Mouse (Mus musculus) G1E (cell line): ENCODE measurements around the gene Olfr750. TPM values are rescaled to one million over a fixed set of nuclear protein-coding genes. Genes with fewer than 3 reads are reported as not detected.
A peak's percentile ranks its signal among the peaks of the same experiment; 100 is the strongest.

Experiments used
- ATAC-seq: 2 replicates; pipeline ENCODE4 v1.8.0; 2016; ENCODE audit warnings: mild to moderate bottlenecking; ENCODE audit not compliant: insufficient number of reproducible peaks, poor library complexity, low FRiP score, severe bottlenecking; ENCODE audit errors: extremely low read depth
- DNase-seq: peaks from one replicate; pipeline ENCODE4 v3.0.0; 2012; ENCODE audit warnings: low spot score
- H3K27me3 ChIP-seq: 2 replicates; pipeline ENCODE4 v1.6.1; 2012; ENCODE audit warnings: mild to moderate bottlenecking, low read length, inconsistent platforms; ENCODE audit not compliant: insufficient read depth
- H3K36me3 ChIP-seq: replicated peaks from 2 replicates; pipeline ENCODE3; 2012; ENCODE audit warnings: mild to moderate bottlenecking, inconsistent platforms
- H3K4me1 ChIP-seq: 2 replicates; pipeline ENCODE4 v1.6.1; 2012; ENCODE audit warnings: low read depth, low read length, inconsistent platforms, mixed read lengths; ENCODE audit not compliant: insufficient read depth
- H3K4me3 ChIP-seq: 2 replicates; pipeline ENCODE4 v1.5.1; 2012; ENCODE audit warnings: low read depth, mild to moderate bottlenecking, inconsistent platforms, low read length, moderate library complexity, mixed read lengths
- H3K9me3 ChIP-seq: replicated peaks from 2 replicates; pipeline ENCODE4 v1.6.1; 2012; ENCODE audit warnings: inconsistent platforms
- CTCF ChIP-seq: IDR thresholded peaks from 2 replicates; pipeline ENCODE4 v1.5.1; 2012; ENCODE audit warnings: low read depth, low read length, inconsistent platforms, mixed read lengths
- GATA1 ChIP-seq: IDR thresholded peaks from 2 replicates; pipeline ENCODE4 v1.6.1; 2012; ENCODE audit warnings: borderline replicate concordance, low read length, inconsistent platforms, mixed read lengths
- GATA2 ChIP-seq: IDR thresholded peaks from 2 replicates; pipeline ENCODE4 v1.6.1; 2012; ENCODE audit warnings: low read depth, low read length, inconsistent platforms, borderline replicate concordance
- POLR2AphosphoS5 ChIP-seq: IDR thresholded peaks from 2 replicates; pipeline ENCODE4 v1.6.1; 2012; ENCODE audit warnings: low read depth, low read length, inconsistent platforms; ENCODE audit not compliant: insufficient replicate concordance
- TAL1 ChIP-seq: conservative IDR thresholded peaks from 2 replicates; pipeline ENCODE4 v1.6.1; 2012; ENCODE audit warnings: low read depth, low read length, inconsistent platforms, mixed read lengths
- polyA plus RNA-seq: library from polyadenylated mRNA; stranded (reverse); fragments of >175 nt; gene quantifications from 2 replicates; pipeline ENCODE4 v1.2.3, GENCODE M21; 2012
- total RNA-seq, 2 experiments: library from RNA; stranded (forward) in 1 of 2; stranded (reverse) in 1 of 2; fragments of 200-1000 nt in 1 of 2; fragments of >200 nt in 1 of 2; fragmentation: Nextera tagmentation in 1 of 2; gene quantifications; 2 replicates each; pipeline ENCODE4 v1.2.3; 2014 to 2017

Olfr750 gene
- total and polyA plus RNA-seq, 3 experiments = 0.05 TPM; not detected in 2

GRCm38 (mm10) chr14:51082599-51083581 lies 8.7 kb upstream of the Olfr750 start:
- Histone ChIP-seq H3K27me3 (peaks cover 27% of the 10 kb centered on the region), H3K36me3 (no peaks in the 10 kb centered on the region), H3K9me3 (no peaks in the 10 kb centered on the region), H3K4me1 (peaks cover 45% of the 10 kb centered on the region), H3K4me3 (peak overlapping the region; percentile 69)
- TF ChIP-seq GATA1 (no peak), CTCF (no peak), GATA2 (no peak), TAL1 (no peak), POLR2AphosphoS5 (no peak)
- ATAC-seq (peak; percentile 37; the same call in 1 of the 2 replicates), DNase-seq (no peak)

- Histone ChIP-seq H3K36me3 (no peaks in the 10 kb centered on the region), H3K9me3 (no peaks in the 10 kb centered on the region), H3K4me3 (no peak overlapping the region), H3K4me1 (peaks cover 38% of the 10 kb centered on the region), H3K27me3 (peaks cover 27% of the 10 kb centered on the region)
- no peak for DNase-seq
- no peak for ATAC-seq
- TF ChIP-seq TAL1 (no peak), GATA2 (no peak), GATA1 (no peak), POLR2AphosphoS5 (no peak), CTCF (no peak)
Observed at GRCm38 (mm10) chr14:51081035-51081434, 6.8 kb upstream of the Olfr750 start.

GRCm38 (mm10) chr14:51079180-51079579 lies 4.9 kb upstream of the Olfr750 start:
- H3K27me3 ChIP-seq = peaks cover 40% of the 10 kb centered on the region
- no peak for TF ChIP-seq GATA2
- TF ChIP-seq CTCF = no peak
- H3K4me3 ChIP-seq = no peak overlapping the region

GRCm38 (mm10) chr14:51069617-51070016 lies 4.6 kb downstream of the Olfr750 start:
- TF ChIP-seq CTCF = peak; percentile 40; the same call in 1 of the 2 replicates
- TF ChIP-seq GATA1 = no peak
- H3K27me3 ChIP-seq = peaks cover 20% of the 10 kb centered on the region
- H3K4me1 ChIP-seq = peaks cover 13% of the 10 kb centered on the region
- H3K36me3 ChIP-seq = no peaks in the 10 kb centered on the region
- DNase-seq (no peak), ATAC-seq (no peak)
- H3K9me3 ChIP-seq = no peaks in the 10 kb centered on the region
- H3K4me3 ChIP-seq = no peak overlapping the region

More at GRCm38 (mm10) chr14:51079180-51079579, 4.9 kb upstream of the Olfr750 start:
- H3K36me3 ChIP-seq = no peaks in the 10 kb centered on the region
- H3K4me1 ChIP-seq = peaks cover 22% of the 10 kb centered on the region
- H3K9me3 ChIP-seq = no peaks in the 10 kb centered on the region
- ATAC-seq (no peak), DNase-seq (no peak)

GRCm38 (mm10) chr14:51068956-51069355 lies 5.3 kb downstream of the Olfr750 start:
- TF ChIP-seq CTCF = no peak
- TF ChIP-seq GATA1 = no peak
- ATAC-seq = no peak

GRCm38 (mm10) chr14:51060761-51061160 lies 13.5 kb downstream of the Olfr750 start:
- H3K36me3 ChIP-seq = no peaks in the 10 kb centered on the region
- H3K4me1 ChIP-seq = peaks cover 14% of the 10 kb centered on the region
- no peaks in the 10 kb centered on the region for H3K9me3 ChIP-seq
- DNase-seq (no peak), ATAC-seq (no peak)
- H3K27me3 ChIP-seq = peaks cover 14% of the 10 kb centered on the region
- no peak for TF ChIP-seq GATA2
- TF ChIP-seq GATA1 = no peak
- TF ChIP-seq POLR2AphosphoS5 = no peak
- no peak for TF ChIP-seq CTCF
- H3K4me3 ChIP-seq = no peak overlapping the region

More at GRCm38 (mm10) chr14:51068956-51069355, 5.3 kb downstream of the Olfr750 start:
- peaks cover 16% of the 10 kb centered on the region for H3K27me3 ChIP-seq
- H3K9me3 ChIP-seq = no peaks in the 10 kb centered on the region
- no peaks in the 10 kb centered on the region for H3K36me3 ChIP-seq
- no peak overlapping the region for H3K4me3 ChIP-seq
- H3K4me1 ChIP-seq = peaks cover 13% of the 10 kb centered on the region
- DNase-seq = no peak

GRCm38 (mm10) chr14:51057401-51057831 lies 16.8 kb downstream of the Olfr750 start, which contains the start of gene Rnase12:
Gene Rnase12, minus strand, starts transcription at chr14:51057661.
- H3K9me3 ChIP-seq = no peaks in the 10 kb centered on the region
- TF ChIP-seq POLR2AphosphoS5 (no peak), GATA1 (no peak), GATA2 (no peak), TAL1 (no peak), CTCF (no peak)
- no peak within 1 kb of the TSS for H3K4me3 ChIP-seq
- H3K36me3 ChIP-seq = no peaks in the 10 kb centered on the region
- ATAC-seq (no peak), DNase-seq (no peak)
- peaks cover 8% of the 10 kb centered on the region for H3K4me1 ChIP-seq
- peaks cover 26% of the 10 kb centered on the region for H3K27me3 ChIP-seq
